Mouse (Mus musculus): Measurements from ENCODE around the gene Slc50a1. TPM values are rescaled to one million over a fixed set of nuclear protein-coding genes. Genes with fewer than 3 reads are reported as not detected.

Gene Slc50a1
- polyA plus RNA-seq, 1 experiment from 2014 or later, result 58.5 TPM

GRCm38 (mm10) chr3:89294195-89294594 lies 23.8 kb upstream of the Slc50a1 start:
- 74% methylated on average over 5 of the region's 5 CpGs for WGBS
- Histone ChIP-seq H3K9ac (replicated peaks) (no peak overlapping the region), H3K27ac (no peak overlapping the region), H3K4me2 (no peak overlapping the region), H3K9me3 (no peaks in the 10 kb centered on the region), H3K4me1 (replicated peaks) (peaks cover 23% of the 10 kb centered on the region), H3K27me3 (no peaks in the 10 kb centered on the region), H3K4me3 (replicated peaks) (no peak overlapping the region), H3K36me3 (no peaks in the 10 kb centered on the region)
- ATAC-seq (ENCODE audit: insufficient number of reproducible peaks, insufficient read depth, low FRiP score, low TSS enrichment, low read depth), result no peak

GRCm38 (mm10) chr3:89293247-89293918 lies 23.0 kb upstream of the Slc50a1 start:
- no peak overlapping the region for H3K4me2 ChIP-seq
- H3K36me3 ChIP-seq, result no peaks in the 10 kb centered on the region
- H3K27ac ChIP-seq, result no peak overlapping the region
- H3K9me3 ChIP-seq, result no peaks in the 10 kb centered on the region
- no peak overlapping the region for H3K9ac ChIP-seq (replicated peaks)
- H3K27me3 ChIP-seq, result no peaks in the 10 kb centered on the region; the same call in 1 of the 2 replicates
- no peak for ATAC-seq (ENCODE audit: insufficient number of reproducible peaks, insufficient read depth, low FRiP score, low TSS enrichment, low read depth)
- 93% methylated on average over 11 of the region's 11 CpGs for WGBS
- H3K4me1 ChIP-seq (replicated peaks), result peaks cover 31% of the 10 kb centered on the region
- H3K4me3 ChIP-seq (replicated peaks), result no peak overlapping the region

- peaks cover 38% of the 10 kb centered on the region for H3K4me1 ChIP-seq (replicated peaks)
- WGBS, result 66% methylated on average over 5 of the region's 5 CpGs
- no peaks in the 10 kb centered on the region for H3K36me3 ChIP-seq
- no peak for ATAC-seq (ENCODE audit: insufficient number of reproducible peaks, insufficient read depth, low FRiP score, low TSS enrichment, low read depth)
- 0 out of 2 replicates have a peak overlapping the region, but pooled peaks have one; percentile 25 for H3K27ac ChIP-seq
- H3K4me2 ChIP-seq, result no peak overlapping the region
- H3K9me3 ChIP-seq, result no peaks in the 10 kb centered on the region
- H3K9ac ChIP-seq (replicated peaks), result no peak overlapping the region
- no peaks in the 10 kb centered on the region; the same call in 1 of the 2 replicates for H3K27me3 ChIP-seq
- H3K4me3 ChIP-seq (replicated peaks), result no peak overlapping the region
Measured at GRCm38 (mm10) chr3:89292303-89292702, 21.9 kb upstream of the Slc50a1 start.

- peak overlapping the region; percentile 78; the same call in 1 of the 2 replicates for H3K27ac ChIP-seq
- H3K9ac ChIP-seq (replicated peaks), result no peak overlapping the region
- no peaks in the 10 kb centered on the region; the same call in 1 of the 2 replicates for H3K27me3 ChIP-seq
- WGBS, result 59% methylated on average over 10 of the region's 10 CpGs
- peaks cover 42% of the 10 kb centered on the region for H3K4me1 ChIP-seq (replicated peaks)
- H3K36me3 ChIP-seq, result no peaks in the 10 kb centered on the region
- no peak for ATAC-seq (ENCODE audit: insufficient number of reproducible peaks, insufficient read depth, low FRiP score, low TSS enrichment, low read depth)
- H3K4me2 ChIP-seq, result no peak overlapping the region
- no peak overlapping the region for H3K4me3 ChIP-seq (replicated peaks)
- H3K9me3 ChIP-seq, result no peaks in the 10 kb centered on the region
Measured at GRCm38 (mm10) chr3:89291874-89292273, 21.5 kb upstream of the Slc50a1 start.

- no peak overlapping the region for H3K9ac ChIP-seq (replicated peaks)
- no peak overlapping the region for H3K4me3 ChIP-seq (replicated peaks)
- no peak overlapping the region for H3K4me2 ChIP-seq
Measured at GRCm38 (mm10) chr3:89288503-89288928, 18.1 kb upstream of the Slc50a1 start.

GRCm38 (mm10) chr3:89287286-89287685 lies 16.9 kb upstream of the Slc50a1 start:
- H3K4me1 ChIP-seq (replicated peaks), result peaks cover 49% of the 10 kb centered on the region
- H3K4me3 ChIP-seq (replicated peaks), result no peak overlapping the region
- WGBS, result 52% methylated on average over 5 of the region's 5 CpGs
- peaks cover 4% of the 10 kb centered on the region; the same call in 1 of the 2 replicates for H3K27me3 ChIP-seq
- H3K27ac ChIP-seq, result 0 out of 2 replicates have a peak overlapping the region, but pooled peaks have one; percentile 26
- H3K36me3 ChIP-seq, result no peaks in the 10 kb centered on the region
- ATAC-seq (ENCODE audit: insufficient number of reproducible peaks, insufficient read depth, low FRiP score, low TSS enrichment, low read depth), result no peak
- no peaks in the 10 kb centered on the region for H3K9me3 ChIP-seq
- no peak overlapping the region for H3K4me2 ChIP-seq
- H3K9ac ChIP-seq (replicated peaks), result 0 out of 2 replicates have a peak overlapping the region, but pooled peaks have one; percentile 0

More at GRCm38 (mm10) chr3:89288503-89288928, 18.1 kb upstream of the Slc50a1 start:
- H3K27ac ChIP-seq, result no peak overlapping the region
- peaks cover 50% of the 10 kb centered on the region for H3K4me1 ChIP-seq (replicated peaks)
- ATAC-seq (ENCODE audit: insufficient number of reproducible peaks, insufficient read depth, low FRiP score, low TSS enrichment, low read depth), result no peak
- WGBS, result 45% methylated on average over 7 of the region's 7 CpGs
- H3K9me3 ChIP-seq, result no peaks in the 10 kb centered on the region
- H3K36me3 ChIP-seq, result no peaks in the 10 kb centered on the region
- peaks cover 4% of the 10 kb centered on the region; the same call in 1 of the 2 replicates for H3K27me3 ChIP-seq

GRCm38 (mm10) chr3:89285526-89285925 lies 15.2 kb upstream of the Slc50a1 start:
- H3K4me1 ChIP-seq (replicated peaks), result peaks cover 46% of the 10 kb centered on the region
- H3K4me3 ChIP-seq (replicated peaks), result no peak overlapping the region
- no peaks in the 10 kb centered on the region for H3K9me3 ChIP-seq
- no peaks in the 10 kb centered on the region for H3K36me3 ChIP-seq
- WGBS, result 44% methylated on average over 2 of the region's 2 CpGs
- H3K27ac ChIP-seq, result no peak overlapping the region
- no peak overlapping the region for H3K4me2 ChIP-seq
- peaks cover 10% of the 10 kb centered on the region for H3K27me3 ChIP-seq
- no peak overlapping the region for H3K9ac ChIP-seq (replicated peaks)
- ATAC-seq (ENCODE audit: insufficient number of reproducible peaks, insufficient read depth, low FRiP score, low TSS enrichment, low read depth), result no peak

- Histone ChIP-seq H3K9ac (replicated peaks) (no peak overlapping the region), H3K27me3 (peaks cover 18% of the 10 kb centered on the region), H3K27ac (no peak overlapping the region), H3K4me2 (no peak overlapping the region), H3K4me1 (replicated peaks) (peaks cover 53% of the 10 kb centered on the region), H3K4me3 (replicated peaks) (no peak overlapping the region), H3K36me3 (no peaks in the 10 kb centered on the region), H3K9me3 (no peaks in the 10 kb centered on the region)
- ATAC-seq (ENCODE audit: insufficient number of reproducible peaks, insufficient read depth, low FRiP score, low TSS enrichment, low read depth), result no peak
- 90% methylated on average over 3 of the region's 3 CpGs for WGBS
Measured at GRCm38 (mm10) chr3:89284261-89284660, 13.9 kb upstream of the Slc50a1 start.

- H3K4me2 ChIP-seq, result no peak overlapping the region; the same call in 1 of the 2 replicates
Measured at GRCm38 (mm10) chr3:89282291-89282643, 11.9 kb upstream of the Slc50a1 start.

GRCm38 (mm10) chr3:89281579-89282290 lies 11.4 kb upstream of the Slc50a1 start:
- Histone ChIP-seq H3K27me3 (peaks cover 18% of the 10 kb centered on the region), H3K9ac (replicated peaks) (peak overlapping the region; percentile 35; the same call in 1 of the 2 replicates), H3K36me3 (no peaks in the 10 kb centered on the region), H3K4me1 (replicated peaks) (peaks cover 57% of the 10 kb centered on the region), H3K4me2 (peak overlapping the region; percentile 91), H3K9me3 (no peaks in the 10 kb centered on the region), H3K4me3 (replicated peaks) (peak overlapping the region; percentile 59), H3K27ac (peak overlapping the region; percentile 82; the same call in 1 of the 2 replicates)
- ATAC-seq (ENCODE audit: insufficient number of reproducible peaks, insufficient read depth, low FRiP score, low TSS enrichment, low read depth), result no peak
- 10% methylated on average over 20 of the region's 20 CpGs for WGBS

More at GRCm38 (mm10) chr3:89282291-89282643, 11.9 kb upstream of the Slc50a1 start:
- no peak for ATAC-seq (ENCODE audit: insufficient number of reproducible peaks, insufficient read depth, low FRiP score, low TSS enrichment, low read depth)
- WGBS, result 21% methylated on average over 4 of the region's 4 CpGs
- Histone ChIP-seq H3K9ac (replicated peaks) (no peak overlapping the region), H3K4me3 (replicated peaks) (no peak overlapping the region), H3K27ac (no peak overlapping the region), H3K36me3 (no peaks in the 10 kb centered on the region), H3K9me3 (no peaks in the 10 kb centered on the region), H3K27me3 (peaks cover 18% of the 10 kb centered on the region), H3K4me1 (replicated peaks) (peaks cover 57% of the 10 kb centered on the region)

All from limb, embryonic 12.5 days (tissue).